Mouse (Mus musculus): Measurements from ENCODE around the gene Ncaph.
"Not testable (repeated sequence)": the region's sequence is repeated elsewhere in the genome, so short reads cannot be mapped to it uniquely, and the experiment has no call there.

Ncaph gene

GRCm38 (mm10) chr2:127090151-127090550 is 43.6 kb downstream of the Ncaph start:
- not testable (repeated sequence) for DNase-seq (ENCODE audit: extremely low read depth, low read depth)

GRCm38 (mm10) chr2:127086235-127086634 is 47.5 kb downstream of the Ncaph start:
- DNase-seq (ENCODE audit: extremely low read depth, low read depth), result no peak

- no peak for DNase-seq (ENCODE audit: extremely low read depth, low read depth)
Measured at GRCm38 (mm10) chr2:127080591-127081218, 53.0 kb downstream of the Ncaph start.

DNA sequence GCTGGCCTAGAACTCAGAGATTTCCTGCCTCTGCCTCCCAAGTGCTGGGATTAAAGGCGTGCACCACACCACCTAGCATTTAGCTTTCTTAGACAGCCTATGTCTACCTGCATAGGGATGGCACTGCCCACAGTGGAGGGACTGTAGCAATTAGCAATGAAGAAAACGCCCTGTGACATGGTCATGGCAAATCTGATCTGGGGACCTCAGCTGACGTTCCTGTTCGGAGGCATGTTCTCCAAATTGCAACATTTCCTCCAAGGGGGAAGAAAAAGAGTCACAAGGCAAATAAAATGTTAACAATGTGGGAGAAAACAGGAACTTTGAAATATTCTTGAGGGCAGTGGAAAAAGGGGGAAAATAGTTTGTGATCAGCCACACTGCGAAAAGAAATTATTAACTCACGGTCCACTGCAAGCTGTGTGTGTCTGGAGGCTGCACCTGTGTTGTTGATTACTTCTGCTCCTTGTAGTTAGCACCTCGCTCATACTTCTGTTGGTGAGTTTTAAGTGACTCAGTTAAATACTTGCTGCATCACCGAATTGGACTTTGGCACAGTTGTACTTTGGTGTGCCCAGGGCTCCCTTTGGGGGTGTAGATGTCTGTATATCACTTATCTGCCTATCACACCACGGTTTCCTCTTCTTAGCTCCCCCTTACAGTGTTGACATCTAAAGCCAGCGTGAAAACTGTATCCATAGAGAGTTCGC is 53.7 kb downstream of the Ncaph start:
- no peak for DNase-seq (ENCODE audit: extremely low read depth, low read depth)

DNA sequence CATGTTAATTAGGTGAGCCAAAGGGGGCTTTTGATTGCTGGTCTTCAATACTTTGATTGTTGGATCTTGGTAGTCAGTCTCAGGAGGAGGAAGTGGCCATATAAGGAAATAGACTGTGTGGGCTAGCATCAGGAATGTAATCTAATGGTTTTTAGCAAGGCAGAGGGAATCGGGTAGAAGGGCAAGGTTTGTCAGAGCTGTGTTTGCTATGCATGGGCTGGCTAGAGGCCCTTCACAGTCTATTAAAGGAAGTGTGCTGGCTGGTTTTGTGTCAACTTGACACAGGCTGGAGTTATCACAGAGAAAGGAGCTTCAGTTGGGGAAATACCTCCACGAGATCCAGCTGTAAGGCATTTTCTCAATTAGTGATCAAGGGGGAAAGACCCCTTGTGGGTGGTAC is 54.7 kb downstream of the Ncaph start:
- not testable (repeated sequence) for DNase-seq (ENCODE audit: extremely low read depth, low read depth)

GRCm38 (mm10) chr2:127077611-127078010 is 56.1 kb downstream of the Ncaph start:
- DNase-seq (ENCODE audit: extremely low read depth, low read depth), result no peak

DNA sequence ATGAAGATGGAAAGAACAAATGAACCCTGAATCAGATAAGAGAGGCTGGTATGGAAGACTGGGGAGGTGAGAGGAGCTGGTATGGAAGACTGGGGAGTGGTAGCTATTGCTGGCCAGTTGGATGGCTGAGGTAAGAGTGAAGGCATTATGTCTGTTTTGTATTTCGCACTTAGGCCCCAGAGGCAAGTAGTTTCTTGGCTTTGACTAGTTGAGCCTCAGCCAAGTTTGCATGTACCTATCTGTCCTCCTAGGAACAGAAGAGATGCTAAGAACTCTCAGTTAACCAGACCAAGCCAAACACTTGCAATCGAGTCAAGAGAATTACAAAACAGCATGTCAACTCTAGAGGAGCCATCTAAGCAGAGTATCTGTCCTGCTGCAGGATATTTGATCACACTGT is 59.6 kb downstream of the Ncaph start:
- no peak for DNase-seq (ENCODE audit: extremely low read depth, low read depth)

DNA sequence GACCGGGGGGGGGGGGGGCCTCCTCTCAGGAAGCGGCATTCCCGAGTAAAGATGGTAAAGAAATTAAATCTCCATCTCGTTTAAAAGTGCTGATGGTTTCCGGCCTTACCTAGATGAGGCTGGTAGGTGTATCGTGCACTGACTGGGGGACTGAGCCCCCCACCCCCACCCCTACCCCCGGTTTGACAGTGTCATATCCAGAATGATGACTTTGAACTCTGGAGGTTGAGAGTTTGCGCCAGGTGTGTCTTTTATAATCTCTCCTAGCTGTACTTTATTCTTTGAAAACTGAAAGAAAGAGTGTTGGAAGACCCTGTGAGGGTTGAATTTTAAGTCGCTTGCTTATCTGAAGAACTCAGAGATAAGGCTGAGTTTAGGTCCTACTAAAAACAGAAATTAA is 62.9 kb downstream of the Ncaph start:
- no peak for DNase-seq (ENCODE audit: extremely low read depth, low read depth)

DNA sequence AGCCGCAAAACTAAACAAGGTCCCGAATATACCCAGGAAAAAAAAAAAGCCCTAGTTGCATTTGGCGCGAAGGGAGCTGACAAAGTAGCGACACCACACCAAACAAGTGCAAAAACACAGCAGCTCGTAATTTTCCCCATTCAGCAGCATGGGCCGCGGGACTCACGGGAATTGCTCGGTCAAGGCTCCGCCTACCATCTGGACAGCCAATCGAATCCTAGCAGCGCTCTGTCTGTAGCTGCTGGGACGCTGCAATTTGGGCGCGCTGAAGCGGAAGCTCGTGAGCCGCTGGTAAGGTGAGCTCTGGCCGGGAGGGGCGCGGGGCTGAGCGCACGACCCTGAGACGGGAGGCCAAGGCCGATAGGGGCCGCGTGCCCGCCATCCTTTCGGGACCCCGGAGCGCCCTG is 63.3 kb downstream of the Ncaph start, which contains the start of gene Blvra:
Gene Blvra, plus strand, starts transcription at position 231 of the 407 bp plus-strand sequence.
- DNase-seq (ENCODE audit: extremely low read depth, low read depth), result peak; percentile 90

DNA sequence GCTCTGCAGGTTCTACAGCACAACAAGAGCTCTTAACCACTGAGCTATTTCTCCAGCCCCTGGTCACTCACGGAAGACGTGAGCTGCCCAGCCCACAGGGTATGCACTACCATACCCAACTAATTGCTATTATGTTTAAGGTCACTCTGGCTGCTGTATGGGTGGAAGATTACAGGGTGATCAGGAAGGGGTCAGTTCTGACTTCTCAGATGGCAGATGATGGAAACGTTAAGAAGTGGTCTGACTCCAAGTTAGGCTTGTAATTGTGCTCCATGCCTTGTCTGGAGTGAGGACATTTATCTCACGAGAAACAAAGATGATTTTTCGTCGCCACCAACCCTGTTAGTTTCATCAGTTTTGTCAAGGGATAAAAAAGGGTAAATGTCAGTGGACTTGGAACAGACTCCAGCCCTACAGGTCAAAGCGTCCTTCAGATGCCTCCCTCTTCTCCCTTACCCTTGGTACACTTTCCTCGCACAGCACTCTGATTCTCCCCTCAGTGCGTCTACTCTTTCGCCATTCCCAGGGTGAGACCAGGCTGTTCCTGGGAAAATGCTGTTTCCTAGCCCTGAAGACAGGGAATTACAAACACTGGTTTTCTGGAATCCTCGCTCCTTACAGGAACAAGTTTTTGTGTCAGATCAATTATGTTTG is 63.8 kb downstream of the Ncaph start:
- DNase-seq (ENCODE audit: extremely low read depth, low read depth), result no peak

GRCm38 (mm10) chr2:127068806-127069205 is 64.9 kb downstream of the Ncaph start:
- no peak for DNase-seq (ENCODE audit: extremely low read depth, low read depth)

DNA sequence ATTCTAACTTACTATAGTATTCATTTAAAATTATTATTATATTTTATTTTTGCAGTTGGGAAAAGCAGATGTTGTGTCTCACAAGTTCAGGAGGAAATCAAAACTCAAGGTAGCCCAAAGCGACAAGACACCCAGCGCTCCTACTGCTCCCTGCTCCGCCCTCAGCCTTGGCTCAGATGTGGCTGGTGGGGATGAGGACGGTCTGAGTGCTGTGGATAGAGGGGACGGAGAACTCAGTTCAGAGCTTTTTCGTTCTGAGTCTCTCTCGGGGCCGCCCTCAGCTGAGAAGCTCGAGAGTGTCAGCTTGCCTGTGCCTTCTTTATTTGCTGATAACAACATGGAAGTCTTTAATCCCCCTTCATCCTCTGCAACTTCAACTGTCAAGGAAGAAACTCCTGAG is 72.3 kb downstream of the Ncaph start:
- no peak for DNase-seq (ENCODE audit: extremely low read depth, low read depth)

All from MEL-GATA-1-ER (cell line).